Mouse (Mus musculus): ENCODE results near the gene Thnsl2. TPM values are rescaled to one million over a fixed set of nuclear protein-coding genes. Genes with fewer than 3 reads are reported as not detected.
A peak's percentile ranks its signal among the peaks of the same experiment; 100 is the strongest.

Gene Thnsl2
- polyA plus RNA-seq (2012; fragmentation: generic; extraction: Trizol), result 0.06 TPM

- Histone ChIP-seq H3K79me2 (ENCODE audit: control insufficient read depth, insufficient read depth) (no peaks in the 10 kb centered on the region), H3K36me3 (ENCODE audit: control insufficient read depth, insufficient read depth) (no peaks in the 10 kb centered on the region), H3K4me2 (ENCODE audit: low read depth) (peak within 1 kb of the TSS; percentile 42), H3ac (ENCODE audit: control insufficient read depth, insufficient read length) (no peak within 1 kb of the TSS), H3K4me3 (no peak within 1 kb of the TSS), H3K27me3 (ENCODE audit: control insufficient read depth, insufficient read depth, insufficient read length) (peaks cover 4% of the 10 kb centered on the region)
- TF ChIP-seq POLR2AphosphoS2 (IDR thresholded peaks at IDR 0.05; ENCODE audit: insufficient read length, low read depth) (no peak), TCF12 (IDR thresholded peaks at IDR 0.05; ENCODE audit: insufficient read depth, poor library complexity, severe bottlenecking) (no peak), MYOG (IDR thresholded peaks at IDR 0.05; ENCODE audit: control insufficient read depth in 1 of 3, insufficient read depth in 1 of 3, insufficient read length in 2 of 3, low read depth in 2 of 3) (no peak), MAX (IDR thresholded peaks at IDR 0.05; ENCODE audit: low read depth) (no peak), TCF3 (IDR thresholded peaks at IDR 0.05; ENCODE audit: insufficient read length, low read depth) (no peak), SRF (IDR thresholded peaks at IDR 0.05; ENCODE audit: control insufficient read depth, insufficient read length, low read depth) (no peak), MYOD1 (IDR thresholded peaks at IDR 0.05; ENCODE audit: control insufficient read depth in 1 of 3, insufficient read length in 2 of 3, low read depth in 2 of 3) (no peak), CEBPB (IDR thresholded peaks at IDR 0.05; ENCODE audit: insufficient read depth, poor library complexity, severe bottlenecking) (no peak), POLR2A (IDR thresholded peaks at IDR 0.05; ENCODE audit: insufficient read length, low read depth) (no peak), USF1 (IDR thresholded peaks at IDR 0.05; ENCODE audit: low read depth) (no peak), E2F4 (IDR thresholded peaks at IDR 0.05; ENCODE audit: insufficient read depth) (no peak), REST (IDR thresholded peaks at IDR 0.05; ENCODE audit: insufficient read depth, insufficient read length) (no peak)
Observed at GRCm38 (mm10) chr6:71143894-71144455, at the start of gene Thnsl2. TSS of gene Thnsl2 (minus strand) at chr6:71144439.

- TF ChIP-seq SRF (IDR thresholded peaks at IDR 0.05; ENCODE audit: control insufficient read depth, insufficient read length, low read depth) (no peak), POLR2A (IDR thresholded peaks at IDR 0.05; ENCODE audit: insufficient read length, low read depth) (no peak), MYOG (IDR thresholded peaks at IDR 0.05; ENCODE audit: control insufficient read depth in 1 of 3, insufficient read depth in 1 of 3, insufficient read length in 2 of 3, low read depth in 2 of 3) (no peak), TCF12 (IDR thresholded peaks at IDR 0.05; ENCODE audit: insufficient read depth, poor library complexity, severe bottlenecking) (no peak), TCF3 (IDR thresholded peaks at IDR 0.05; ENCODE audit: insufficient read length, low read depth) (no peak), USF1 (IDR thresholded peaks at IDR 0.05; ENCODE audit: low read depth) (no peak), REST (IDR thresholded peaks at IDR 0.05; ENCODE audit: insufficient read depth, insufficient read length) (no peak), MYOD1 (IDR thresholded peaks at IDR 0.05; ENCODE audit: control insufficient read depth in 1 of 3, insufficient read length in 2 of 3, low read depth in 2 of 3) (no peak), POLR2AphosphoS2 (IDR thresholded peaks at IDR 0.05; ENCODE audit: insufficient read length, low read depth) (no peak), MAX (IDR thresholded peaks at IDR 0.05; ENCODE audit: low read depth) (no peak), E2F4 (IDR thresholded peaks at IDR 0.05; ENCODE audit: insufficient read depth) (no peak), CEBPB (IDR thresholded peaks at IDR 0.05; ENCODE audit: insufficient read depth, poor library complexity, severe bottlenecking) (no peak)
- Histone ChIP-seq H3K36me3 (ENCODE audit: control insufficient read depth, insufficient read depth) (no peaks in the 10 kb centered on the region), H3K4me2 (ENCODE audit: low read depth) (no peak overlapping the region), H3K79me2 (ENCODE audit: control insufficient read depth, insufficient read depth) (no peaks in the 10 kb centered on the region), H3ac (ENCODE audit: control insufficient read depth, insufficient read length) (no peak overlapping the region), H3K27me3 (ENCODE audit: control insufficient read depth, insufficient read depth, insufficient read length) (no peaks in the 10 kb centered on the region), H3K4me3 (no peak overlapping the region)
Observed at GRCm38 (mm10) chr6:71193151-71193740, 49.0 kb upstream of the Thnsl2 start.

GRCm38 (mm10) chr6:71190501-71190900, 46.3 kb upstream of the Thnsl2 start:
- Histone ChIP-seq H3K4me3 (no peak overlapping the region), H3K79me2 (ENCODE audit: control insufficient read depth, insufficient read depth) (no peaks in the 10 kb centered on the region), H3K36me3 (ENCODE audit: control insufficient read depth, insufficient read depth) (no peaks in the 10 kb centered on the region), H3K27me3 (ENCODE audit: control insufficient read depth, insufficient read depth, insufficient read length) (peaks cover 5% of the 10 kb centered on the region), H3K4me2 (ENCODE audit: low read depth) (no peak overlapping the region), H3ac (ENCODE audit: control insufficient read depth, insufficient read length) (no peak overlapping the region)
- TF ChIP-seq POLR2A (IDR thresholded peaks at IDR 0.05; ENCODE audit: insufficient read length, low read depth), result no peak
- no peak for TF ChIP-seq USF1 (IDR thresholded peaks at IDR 0.05; ENCODE audit: low read depth)
- no peak for TF ChIP-seq MAX (IDR thresholded peaks at IDR 0.05; ENCODE audit: low read depth)
- TF ChIP-seq E2F4 (IDR thresholded peaks at IDR 0.05; ENCODE audit: insufficient read depth), result no peak
- no peak for TF ChIP-seq SRF (IDR thresholded peaks at IDR 0.05; ENCODE audit: control insufficient read depth, insufficient read length, low read depth)
- TF ChIP-seq TCF3 (IDR thresholded peaks at IDR 0.05; ENCODE audit: insufficient read length, low read depth), result no peak
- no peak for TF ChIP-seq MYOG (IDR thresholded peaks at IDR 0.05; ENCODE audit: control insufficient read depth in 1 of 3, insufficient read depth in 1 of 3, insufficient read length in 2 of 3, low read depth in 2 of 3)
- TF ChIP-seq CEBPB (IDR thresholded peaks at IDR 0.05; ENCODE audit: insufficient read depth, poor library complexity, severe bottlenecking), result no peak
- TF ChIP-seq TCF12 (IDR thresholded peaks at IDR 0.05; ENCODE audit: insufficient read depth, poor library complexity, severe bottlenecking), result no peak
- TF ChIP-seq REST (IDR thresholded peaks at IDR 0.05; ENCODE audit: insufficient read depth, insufficient read length), result no peak
- no peak for TF ChIP-seq POLR2AphosphoS2 (IDR thresholded peaks at IDR 0.05; ENCODE audit: insufficient read length, low read depth)
- TF ChIP-seq MYOD1 (IDR thresholded peaks at IDR 0.05; ENCODE audit: control insufficient read depth in 1 of 3, insufficient read length in 2 of 3, low read depth in 2 of 3), result no peak

GRCm38 (mm10) chr6:71189578-71189977, 45.3 kb upstream of the Thnsl2 start:
- H3K36me3 ChIP-seq (ENCODE audit: control insufficient read depth, insufficient read depth), result no peaks in the 10 kb centered on the region
- TF ChIP-seq POLR2AphosphoS2 (IDR thresholded peaks at IDR 0.05; ENCODE audit: insufficient read length, low read depth) (no peak), TCF12 (IDR thresholded peaks at IDR 0.05; ENCODE audit: insufficient read depth, poor library complexity, severe bottlenecking) (no peak), MYOG (IDR thresholded peaks at IDR 0.05; ENCODE audit: control insufficient read depth in 1 of 3, insufficient read depth in 1 of 3, insufficient read length in 2 of 3, low read depth in 2 of 3) (no peak), MAX (IDR thresholded peaks at IDR 0.05; ENCODE audit: low read depth) (no peak), REST (IDR thresholded peaks at IDR 0.05; ENCODE audit: insufficient read depth, insufficient read length) (no peak), SRF (IDR thresholded peaks at IDR 0.05; ENCODE audit: control insufficient read depth, insufficient read length, low read depth) (no peak), USF1 (IDR thresholded peaks at IDR 0.05; ENCODE audit: low read depth) (no peak), TCF3 (IDR thresholded peaks at IDR 0.05; ENCODE audit: insufficient read length, low read depth) (no peak)
- H3K4me3 ChIP-seq, result no peak overlapping the region
- H3K79me2 ChIP-seq (ENCODE audit: control insufficient read depth, insufficient read depth), result no peaks in the 10 kb centered on the region
- H3K27me3 ChIP-seq (ENCODE audit: control insufficient read depth, insufficient read depth, insufficient read length), result peaks cover 5% of the 10 kb centered on the region
- no peak overlapping the region for H3K4me2 ChIP-seq (ENCODE audit: low read depth)
- no peak overlapping the region for H3ac ChIP-seq (ENCODE audit: control insufficient read depth, insufficient read length)

Measured in myocyte (in vitro differentiated cells).